Mouse (Mus musculus): ENCODE measurements at regions not wholly inside any gene's neighbourhood (a gene's known extent, or its start where the extent isn't known, plus 50 kb on each side); places are given as distances from the start of the nearest gene placed in this dataset.

GRCm38 (mm10) chr3:35688111-35688510 lies 65.8 kb upstream of the Atp11b start:
- no peak for DNase-seq

- DNase-seq = peak in 1 of 2 experiments; percentile 38
Measured at GRCm38 (mm10) chr3:35688781-35689180, 65.1 kb upstream of the Atp11b start.

- peak; percentile 61 to 86 for DNase-seq
Measured at GRCm38 (mm10) chr3:35693039-35693438, 60.9 kb upstream of the Atp11b start.

- DNase-seq = no peak
Measured at GRCm38 (mm10) chr3:35693551-35693950, 60.4 kb upstream of the Atp11b start.

- DNase-seq = no peak
Measured at GRCm38 (mm10) chr3:35694241-35694640, 59.7 kb upstream of the Atp11b start.

- no peak for DNase-seq
Measured at GRCm38 (mm10) chr3:35695859-35696258, 58.0 kb upstream of the Atp11b start.

- no peak for DNase-seq
Measured at GRCm38 (mm10) chr3:35699266-35699665, 54.6 kb upstream of the Atp11b start.

GRCm38 (mm10) chr3:35699979-35700378 lies 53.9 kb upstream of the Atp11b start:
- DNase-seq = no peak

GRCm38 (mm10) chr3:35703528-35704327 lies 50.2 kb upstream of the Atp11b start:
- no peak for DNase-seq

Data from lung, postnatal 4 days (tissue).